Mouse (Mus musculus): ENCODE results near the gene Gramd1b. TPM values are rescaled to one million over a fixed set of nuclear protein-coding genes. Genes with fewer than 3 reads are reported as not detected.

Gramd1b gene
- polyA plus RNA-seq, 1 experiment from 2014 or later, result 6.5 TPM

GRCm38 (mm10) chr9:40403750-40404149, 127.4 kb downstream of the Gramd1b start:
- Histone ChIP-seq H3K9ac (ENCODE audit: low read length) (no peak overlapping the region), H3K4me3 (ENCODE audit: control insufficient read depth in 1 of 2, insufficient read depth in 1 of 2, low read depth in 1 of 2, low read length in 2 of 2) (no peak overlapping the region), H3K27me3 (ENCODE audit: control insufficient read depth, insufficient read depth, low read length) (no peaks in the 10 kb centered on the region), H3K27ac (replicated peaks in 1 of 2; ENCODE audit: control insufficient read depth in 1 of 2, insufficient read depth in 1 of 2, low read depth in 2 of 2, low read length in 2 of 2) (no peak overlapping the region), H3K4me2 (ENCODE audit: low read length) (no peak overlapping the region), H3K9me3 (ENCODE audit: control insufficient read depth, low read length) (no peaks in the 10 kb centered on the region), H3K36me3 (ENCODE audit: control insufficient read depth, insufficient read depth, low read length) (no peaks in the 10 kb centered on the region), H3K4me1 (ENCODE audit: control insufficient read depth in 2 of 2, insufficient read depth in 2 of 2, low read length in 2 of 2) (peaks cover 12 to 28% of the 10 kb centered on the region in 2 experiments)
- no peak for ATAC-seq (ENCODE audit: insufficient number of reproducible peaks, insufficient read depth, low FRiP score, low read depth)
- WGBS, result 82% methylated on average over 7 of the region's 7 CpGs

GRCm38 (mm10) chr9:40401818-40402217, 129.4 kb downstream of the Gramd1b start:
- H3K36me3 ChIP-seq (ENCODE audit: control insufficient read depth, insufficient read depth, low read length), result no peaks in the 10 kb centered on the region
- H3K4me2 ChIP-seq (ENCODE audit: low read length), result no peak overlapping the region
- WGBS, result 77% methylated on average over 5 of the region's 5 CpGs
- H3K27me3 ChIP-seq (ENCODE audit: control insufficient read depth, insufficient read depth, low read length), result no peaks in the 10 kb centered on the region
- no peak overlapping the region for H3K9ac ChIP-seq (ENCODE audit: low read length)
- no peak overlapping the region for H3K27ac ChIP-seq (replicated peaks in 1 of 2; ENCODE audit: control insufficient read depth in 1 of 2, insufficient read depth in 1 of 2, low read depth in 2 of 2, low read length in 2 of 2)
- no peaks in the 10 kb centered on the region for H3K9me3 ChIP-seq (ENCODE audit: control insufficient read depth, low read length)
- H3K4me3 ChIP-seq (ENCODE audit: control insufficient read depth in 1 of 2, insufficient read depth in 1 of 2, low read depth in 1 of 2, low read length in 2 of 2), result no peak overlapping the region
- ATAC-seq (ENCODE audit: insufficient number of reproducible peaks, insufficient read depth, low FRiP score, low read depth), result no peak
- peaks cover 12 to 28% of the 10 kb centered on the region in 2 experiments for H3K4me1 ChIP-seq (ENCODE audit: control insufficient read depth in 2 of 2, insufficient read depth in 2 of 2, low read length in 2 of 2)

- no peak for ATAC-seq (ENCODE audit: insufficient number of reproducible peaks, insufficient read depth, low FRiP score, low read depth)
- WGBS, result 57% methylated on average over 9 of the region's 9 CpGs
Observed at GRCm38 (mm10) chr9:40400854-40401253, 130.3 kb downstream of the Gramd1b start.

GRCm38 (mm10) chr9:40400171-40400570, 131.0 kb downstream of the Gramd1b start:
- 87% methylated on average over 2 of the region's 2 CpGs for WGBS
- Histone ChIP-seq H3K9me3 (ENCODE audit: control insufficient read depth, low read length) (no peaks in the 10 kb centered on the region), H3K4me3 (ENCODE audit: control insufficient read depth in 1 of 2, insufficient read depth in 1 of 2, low read depth in 1 of 2, low read length in 2 of 2) (no peak overlapping the region), H3K27me3 (ENCODE audit: control insufficient read depth, insufficient read depth, low read length) (no peaks in the 10 kb centered on the region), H3K9ac (ENCODE audit: low read length) (no peak overlapping the region), H3K4me1 (ENCODE audit: control insufficient read depth in 2 of 2, insufficient read depth in 2 of 2, low read length in 2 of 2) (peaks cover 10 to 18% of the 10 kb centered on the region in 2 experiments), H3K4me2 (ENCODE audit: low read length) (no peak overlapping the region), H3K36me3 (ENCODE audit: control insufficient read depth, insufficient read depth, low read length) (no peaks in the 10 kb centered on the region), H3K27ac (replicated peaks in 1 of 2; ENCODE audit: control insufficient read depth in 1 of 2, insufficient read depth in 1 of 2, low read depth in 2 of 2, low read length in 2 of 2) (no peak overlapping the region)
- no peak for ATAC-seq (ENCODE audit: insufficient number of reproducible peaks, insufficient read depth, low FRiP score, low read depth)

More at GRCm38 (mm10) chr9:40400854-40401253, 130.3 kb downstream of the Gramd1b start:
- Histone ChIP-seq H3K27me3 (ENCODE audit: control insufficient read depth, insufficient read depth, low read length) (no peaks in the 10 kb centered on the region), H3K4me2 (ENCODE audit: low read length) (no peak overlapping the region), H3K27ac (replicated peaks in 1 of 2; ENCODE audit: control insufficient read depth in 1 of 2, insufficient read depth in 1 of 2, low read depth in 2 of 2, low read length in 2 of 2) (no peak overlapping the region), H3K4me1 (ENCODE audit: control insufficient read depth in 2 of 2, insufficient read depth in 2 of 2, low read length in 2 of 2) (peaks cover 12 to 25% of the 10 kb centered on the region in 2 experiments), H3K36me3 (ENCODE audit: control insufficient read depth, insufficient read depth, low read length) (no peaks in the 10 kb centered on the region), H3K4me3 (ENCODE audit: control insufficient read depth in 1 of 2, insufficient read depth in 1 of 2, low read depth in 1 of 2, low read length in 2 of 2) (no peak overlapping the region), H3K9ac (ENCODE audit: low read length) (no peak overlapping the region), H3K9me3 (ENCODE audit: control insufficient read depth, low read length) (no peaks in the 10 kb centered on the region)

- H3K4me1 ChIP-seq (ENCODE audit: control insufficient read depth in 2 of 2, insufficient read depth in 2 of 2, low read length in 2 of 2), result peaks cover 6 to 12% of the 10 kb centered on the region in 2 experiments; a peak in 3 of 4 replicates
- H3K9me3 ChIP-seq (ENCODE audit: control insufficient read depth, low read length), result no peaks in the 10 kb centered on the region
- H3K27me3 ChIP-seq (ENCODE audit: control insufficient read depth, insufficient read depth, low read length), result no peaks in the 10 kb centered on the region
- H3K9ac ChIP-seq (ENCODE audit: low read length), result no peak overlapping the region
- H3K4me2 ChIP-seq (ENCODE audit: low read length), result no peak overlapping the region
- H3K27ac ChIP-seq (replicated peaks in 1 of 2; ENCODE audit: control insufficient read depth in 1 of 2, insufficient read depth in 1 of 2, low read depth in 2 of 2, low read length in 2 of 2), result no peak overlapping the region
- WGBS, result 57% methylated on average over 6 of the region's 6 CpGs
- ATAC-seq (ENCODE audit: insufficient number of reproducible peaks, insufficient read depth, low FRiP score, low read depth), result no peak
- H3K4me3 ChIP-seq (ENCODE audit: control insufficient read depth in 1 of 2, insufficient read depth in 1 of 2, low read depth in 1 of 2, low read length in 2 of 2), result no peak overlapping the region
- no peaks in the 10 kb centered on the region for H3K36me3 ChIP-seq (ENCODE audit: control insufficient read depth, insufficient read depth, low read length)
Observed at GRCm38 (mm10) chr9:40399359-40399932, 131.7 kb downstream of the Gramd1b start.

- Histone ChIP-seq H3K36me3 (ENCODE audit: control insufficient read depth, insufficient read depth, low read length) (no peaks in the 10 kb centered on the region), H3K27ac (replicated peaks in 1 of 2; ENCODE audit: control insufficient read depth in 1 of 2, insufficient read depth in 1 of 2, low read depth in 2 of 2, low read length in 2 of 2) (no peak overlapping the region; a peak in 1 of 4 replicates), H3K4me1 (ENCODE audit: control insufficient read depth in 2 of 2, insufficient read depth in 2 of 2, low read length in 2 of 2) (peaks cover 8 to 13% of the 10 kb centered on the region in 2 experiments), H3K9me3 (ENCODE audit: control insufficient read depth, low read length) (no peaks in the 10 kb centered on the region), H3K4me3 (ENCODE audit: control insufficient read depth in 1 of 2, insufficient read depth in 1 of 2, low read depth in 1 of 2, low read length in 2 of 2) (no peak overlapping the region), H3K4me2 (ENCODE audit: low read length) (peak overlapping the region; percentile 52), H3K9ac (ENCODE audit: low read length) (no peak overlapping the region), H3K27me3 (ENCODE audit: control insufficient read depth, insufficient read depth, low read length) (no peaks in the 10 kb centered on the region)
- no peak for ATAC-seq (ENCODE audit: insufficient number of reproducible peaks, insufficient read depth, low FRiP score, low read depth)
- WGBS, result 78% methylated on average over 7 of the region's 7 CpGs
Observed at GRCm38 (mm10) chr9:40397471-40398245, 133.5 kb downstream of the Gramd1b start.

- WGBS, result 14% methylated on average over 2 of the region's 2 CpGs
- peak overlapping the region; percentile 52 for H3K4me2 ChIP-seq (ENCODE audit: low read length)
- no peaks in the 10 kb centered on the region for H3K36me3 ChIP-seq (ENCODE audit: control insufficient read depth, insufficient read depth, low read length)
- ATAC-seq (ENCODE audit: insufficient number of reproducible peaks, insufficient read depth, low FRiP score, low read depth), result no peak
- H3K4me3 ChIP-seq (ENCODE audit: control insufficient read depth in 1 of 2, insufficient read depth in 1 of 2, low read depth in 1 of 2, low read length in 2 of 2), result peak overlapping the region; percentile 16 to 22; a peak in 2 of 4 replicates
- H3K9me3 ChIP-seq (ENCODE audit: control insufficient read depth, low read length), result no peaks in the 10 kb centered on the region
- H3K9ac ChIP-seq (ENCODE audit: low read length), result peak overlapping the region; percentile 39; the same call in 1 of the 2 replicates
- no peak overlapping the region; a peak in 1 of 4 replicates for H3K27ac ChIP-seq (replicated peaks in 1 of 2; ENCODE audit: control insufficient read depth in 1 of 2, insufficient read depth in 1 of 2, low read depth in 2 of 2, low read length in 2 of 2)
- H3K27me3 ChIP-seq (ENCODE audit: control insufficient read depth, insufficient read depth, low read length), result no peaks in the 10 kb centered on the region
- peaks cover 14 to 20% of the 10 kb centered on the region in 2 experiments for H3K4me1 ChIP-seq (ENCODE audit: control insufficient read depth in 2 of 2, insufficient read depth in 2 of 2, low read length in 2 of 2)
Observed at GRCm38 (mm10) chr9:40397036-40397435, 134.1 kb downstream of the Gramd1b start.

Measured in heart, embryonic 14.5 days (tissue).